Mouse (Mus musculus): ENCODE measurements at regions not wholly inside any gene's neighbourhood (a gene's known extent, or its start where the extent isn't known, plus 50 kb on each side); places are given as distances from the start of the nearest gene placed in this dataset.

DNA sequence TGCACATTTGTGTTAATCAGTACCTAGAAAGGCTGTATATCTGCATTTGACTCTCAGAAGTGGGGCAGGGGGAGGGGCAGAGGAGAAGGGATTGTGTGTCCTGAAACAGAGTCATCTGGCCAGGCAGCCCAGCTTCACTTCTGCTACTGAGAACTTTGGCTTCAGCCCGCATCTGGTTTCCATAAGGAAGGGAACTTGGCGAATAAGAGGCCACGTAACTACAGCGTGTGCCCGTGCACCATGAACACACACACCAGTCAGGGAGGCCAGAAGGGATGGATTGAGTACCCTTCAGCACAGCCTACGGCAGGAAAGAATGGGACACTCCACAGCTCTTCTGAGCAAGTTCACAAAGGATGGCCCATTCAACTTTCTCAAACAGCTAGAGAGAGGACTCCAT, 496.0 kb upstream of the Gm26657 start:
- TF ChIP-seq CTCF (conservative IDR thresholded peaks at IDR 0.05; ENCODE audit: low read length) (no peak), NANOG (IDR thresholded peaks at IDR 0.05; ENCODE audit: borderline replicate concordance, low read length) (no peak), POU5F1 (IDR thresholded peaks at IDR 0.05; ENCODE audit: borderline replicate concordance, low read length) (no peak)

All from E14TG2a.4 (cell line).